Mouse (Mus musculus) lung, postnatal 25 days (tissue): Measurements from ENCODE around the gene Rnf31.
A peak's percentile ranks its signal among the peaks of the same experiment; 100 is the strongest.

Experiments
- DNase-seq: peaks from one replicate; pipeline ENCODE4 v3.0.0; 2022; ENCODE audit warnings: low spot score

The Rnf31 gene

DNA sequence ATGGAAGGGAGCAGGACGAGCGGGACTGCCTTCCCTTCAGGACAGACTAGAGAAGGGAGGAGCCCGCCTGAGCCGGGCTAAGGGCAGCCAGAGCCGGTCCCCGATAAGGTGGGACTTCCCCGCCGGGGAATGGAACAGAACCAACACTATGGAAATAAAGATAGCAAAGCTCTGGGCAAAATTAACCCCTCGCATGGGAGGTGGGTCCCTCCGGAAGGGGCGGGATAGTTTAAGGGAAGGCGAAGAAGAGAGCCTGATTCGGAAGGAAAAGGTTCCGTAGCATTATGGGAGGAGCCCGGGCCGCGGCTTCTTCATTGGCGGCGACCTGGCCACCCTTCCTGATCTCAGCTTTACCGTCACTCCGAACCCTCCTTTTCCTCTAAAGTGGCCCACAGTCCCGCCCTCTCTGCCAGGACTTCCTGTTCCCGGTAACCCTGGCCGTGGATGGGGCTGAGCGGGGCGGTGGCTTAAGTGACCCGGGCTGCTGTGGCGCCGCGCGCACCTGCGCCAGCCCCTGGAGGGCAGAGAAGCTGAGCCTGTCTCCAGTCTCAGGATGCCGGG lies at the start of gene Rnf31:
TSS of gene Rnf31 (plus strand) at position 378 of the 561 bp plus-strand sequence.
- DNase-seq = peak; percentile 99

DNA sequence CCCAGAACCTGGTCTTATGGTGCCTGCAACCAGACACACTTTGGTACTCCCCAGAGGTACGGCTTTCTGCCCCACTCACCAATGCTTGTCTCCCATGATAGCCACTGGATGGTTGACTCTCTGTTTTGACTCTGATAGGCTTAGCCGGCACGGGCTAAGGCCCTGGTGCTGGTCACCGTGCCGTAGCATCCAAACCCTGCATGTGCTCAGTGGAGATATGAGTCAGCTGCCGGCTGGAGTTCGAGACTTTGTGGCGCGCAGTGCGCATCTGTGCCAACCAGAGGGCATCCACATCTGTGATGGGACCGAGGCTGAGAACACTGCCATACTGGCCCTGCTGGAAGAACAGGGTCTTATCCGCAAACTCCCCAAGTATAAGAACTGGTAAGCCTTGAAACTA lies 49.2 kb upstream of the Rnf31 start:
- no peak for DNase-seq

DNA sequence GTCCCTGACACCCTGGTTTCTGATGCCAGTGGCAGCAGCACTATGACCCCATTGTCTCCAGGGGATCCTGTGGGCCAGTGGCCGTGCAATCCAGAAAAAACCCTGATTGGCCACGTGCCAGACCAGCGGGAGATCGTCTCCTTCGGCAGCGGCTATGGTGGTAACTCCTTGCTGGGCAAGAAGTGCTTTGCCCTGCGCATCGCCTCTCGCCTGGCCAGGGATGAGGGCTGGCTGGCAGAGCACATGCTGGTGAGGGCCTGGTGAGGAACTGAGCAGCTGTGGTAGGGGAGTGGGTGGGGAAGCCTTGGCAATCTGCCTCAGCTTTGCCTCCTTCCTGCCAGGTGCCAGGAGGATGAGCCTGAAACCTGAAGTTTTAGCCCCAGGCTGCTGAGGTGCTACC lies 47.2 kb upstream of the Rnf31 start:
- DNase-seq = no peak

DNA sequence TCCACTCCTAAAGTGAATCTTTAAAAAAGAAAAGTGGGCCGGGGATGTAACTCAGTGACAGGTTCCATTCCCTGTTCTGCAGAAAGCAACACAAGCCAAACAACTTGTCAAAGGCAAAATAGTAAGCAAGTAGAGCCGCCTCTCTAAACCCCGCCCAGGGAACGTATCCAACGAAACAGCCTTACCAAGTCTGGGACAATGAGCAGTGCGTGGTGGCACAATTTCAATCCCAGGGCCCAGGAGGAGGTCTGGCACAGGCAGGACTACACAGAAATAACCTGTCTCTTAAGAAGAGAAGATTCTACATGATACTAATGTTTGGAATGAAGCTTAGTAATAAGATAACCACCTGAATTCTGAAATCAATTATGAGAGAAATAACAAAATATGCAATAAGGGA lies 41.3 kb upstream of the Rnf31 start:
- no peak for DNase-seq

DNA sequence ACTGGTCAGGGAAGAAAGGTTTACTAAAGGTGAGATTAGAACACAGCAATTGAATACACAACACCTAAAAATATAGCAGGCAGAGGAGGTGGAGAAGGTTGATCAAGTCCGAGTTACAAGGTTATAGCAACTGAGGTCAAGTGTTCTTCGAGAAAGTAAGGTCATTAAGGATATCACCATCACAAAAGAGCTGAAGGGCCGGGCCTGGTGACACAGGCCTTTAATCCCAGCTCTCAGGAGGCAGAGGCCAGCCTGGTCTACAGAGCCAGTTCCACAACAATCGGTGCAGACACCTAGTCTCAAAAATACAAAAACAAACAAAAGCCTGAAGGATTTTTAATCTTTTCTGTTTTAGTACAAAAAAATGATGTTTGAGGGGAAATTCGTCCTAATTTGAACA lies 40.2 kb upstream of the Rnf31 start:
- DNase-seq = no peak

DNA sequence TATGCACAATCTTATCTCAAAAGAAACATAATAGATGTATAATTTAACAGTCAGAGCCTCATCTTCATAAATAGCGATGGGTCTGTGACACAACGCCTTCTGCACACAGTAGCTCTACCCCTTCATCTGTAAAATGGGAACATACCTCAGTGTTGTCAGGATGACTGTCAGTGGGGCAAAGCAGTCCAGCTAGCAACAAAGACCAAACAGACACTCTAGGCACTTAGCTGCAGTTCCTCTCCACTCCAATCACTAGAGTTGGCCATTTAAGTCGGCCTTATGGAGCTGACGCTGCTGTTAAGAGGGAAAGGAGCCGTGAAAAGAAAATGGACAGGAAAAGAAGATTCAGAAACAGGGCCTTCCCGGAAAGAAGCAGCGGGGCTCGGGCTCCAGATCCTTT lies 39.7 kb upstream of the Rnf31 start:
- DNase-seq = no peak

DNA sequence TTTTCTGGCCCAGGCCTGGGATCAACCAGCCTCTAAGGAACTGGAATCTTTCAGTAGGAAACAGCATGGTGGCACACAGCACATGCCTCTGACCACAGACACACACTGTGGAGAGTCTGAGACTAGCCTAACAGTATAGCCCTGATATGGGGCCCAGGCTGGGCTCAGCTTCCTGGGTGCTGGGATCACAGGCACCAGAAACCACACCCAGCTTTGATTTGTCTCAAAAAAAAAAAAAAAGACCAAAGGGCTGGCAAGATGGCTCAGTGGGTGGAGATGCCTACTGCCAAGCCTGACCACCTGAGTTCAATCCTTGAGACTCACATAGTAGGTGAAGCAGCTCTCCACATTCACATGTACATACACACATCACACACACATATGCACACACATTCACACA lies 36.9 kb upstream of the Rnf31 start:
- no peak for DNase-seq

DNA sequence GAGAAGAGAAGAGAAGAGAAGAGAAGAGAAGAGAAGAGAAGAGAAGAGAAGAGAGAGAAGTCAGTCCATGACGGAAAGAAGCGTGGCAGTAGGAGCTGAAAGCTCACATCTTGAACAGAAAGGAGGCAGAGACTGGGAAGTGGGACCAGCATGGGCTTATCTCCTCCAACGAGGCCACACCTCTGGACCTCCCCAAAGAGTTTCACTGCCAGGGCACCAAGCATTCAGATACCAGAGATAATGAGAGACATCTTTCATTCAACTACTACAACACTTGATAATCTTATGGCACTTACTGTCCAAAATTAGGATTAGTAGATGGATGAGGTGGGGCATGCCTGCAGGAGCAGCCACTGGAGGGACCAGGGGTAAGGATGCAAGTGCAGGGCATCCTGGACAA lies 35.7 kb upstream of the Rnf31 start:
- no peak for DNase-seq

DNA sequence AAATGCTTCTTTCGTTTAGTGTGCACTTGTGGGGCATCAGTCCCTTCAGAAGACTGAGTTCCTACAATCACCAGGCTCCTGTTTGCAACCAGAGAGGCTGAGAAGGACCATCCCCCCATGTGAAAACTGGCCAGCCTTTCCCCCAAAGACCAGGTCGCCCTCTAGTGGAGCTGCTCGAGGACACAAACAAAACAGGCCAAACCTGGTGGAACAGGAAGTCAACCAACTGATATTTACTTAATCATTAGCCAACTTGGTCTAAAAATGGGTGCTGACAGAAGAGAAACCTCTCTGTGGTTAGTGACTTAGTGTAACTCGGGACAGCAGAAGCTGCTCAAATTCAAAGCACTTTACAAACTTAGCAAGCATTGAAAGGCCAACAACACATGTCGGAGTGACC lies 34.5 kb upstream of the Rnf31 start:
- peak; percentile 93 for DNase-seq

DNA sequence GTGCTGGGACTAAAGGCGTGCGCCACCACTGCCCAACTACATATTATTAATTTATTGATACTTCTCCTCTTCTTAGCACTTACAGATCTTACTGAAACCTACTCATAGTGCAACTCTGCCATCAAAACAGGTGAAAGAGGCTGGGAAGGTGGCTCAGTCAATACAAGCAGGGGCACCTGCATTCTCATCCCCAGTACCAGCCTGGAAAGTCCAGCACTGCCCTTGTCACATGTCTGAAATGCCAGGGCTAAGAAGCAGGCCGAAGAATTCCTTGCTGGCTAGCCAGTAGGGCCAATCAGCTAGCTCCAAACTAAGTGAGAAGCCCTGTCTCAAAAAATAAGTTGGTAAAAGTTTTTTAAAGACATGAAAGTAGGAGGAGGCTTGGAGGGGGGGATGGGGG lies 33.9 kb upstream of the Rnf31 start:
- no peak for DNase-seq

DNA sequence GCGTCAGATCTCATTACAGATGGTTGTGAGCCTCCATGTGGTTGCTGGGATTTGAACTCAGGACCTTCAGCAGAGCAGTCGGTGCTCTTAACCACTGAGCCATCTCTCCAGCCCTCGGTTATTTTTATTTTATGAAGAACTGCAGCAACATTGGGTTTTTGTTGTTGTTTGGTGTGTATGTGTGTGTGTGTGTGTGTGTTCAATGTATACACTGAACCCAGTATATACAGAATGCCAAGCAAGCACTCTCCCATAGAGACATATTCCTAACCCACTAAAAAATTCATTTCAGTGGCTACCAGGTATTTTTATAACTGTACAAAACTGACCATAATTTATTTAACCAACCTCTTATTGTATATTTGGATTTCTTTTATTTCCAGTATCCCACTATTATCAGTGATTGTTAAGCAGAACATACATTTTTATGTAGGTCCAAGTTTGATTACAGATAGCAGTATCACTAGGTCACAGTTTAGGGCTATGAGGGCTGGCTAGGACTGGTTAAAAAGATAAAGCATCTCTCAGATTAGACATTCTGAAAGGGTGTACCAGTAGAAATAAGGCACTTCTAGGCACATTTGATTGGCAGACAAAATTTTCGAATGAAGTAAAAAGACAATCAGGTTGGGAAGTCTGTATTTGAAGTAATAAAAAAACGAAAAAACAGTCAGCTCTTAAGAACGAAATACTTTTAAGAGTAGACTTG lies 32.6 kb upstream of the Rnf31 start:
- no peak for DNase-seq

DNA sequence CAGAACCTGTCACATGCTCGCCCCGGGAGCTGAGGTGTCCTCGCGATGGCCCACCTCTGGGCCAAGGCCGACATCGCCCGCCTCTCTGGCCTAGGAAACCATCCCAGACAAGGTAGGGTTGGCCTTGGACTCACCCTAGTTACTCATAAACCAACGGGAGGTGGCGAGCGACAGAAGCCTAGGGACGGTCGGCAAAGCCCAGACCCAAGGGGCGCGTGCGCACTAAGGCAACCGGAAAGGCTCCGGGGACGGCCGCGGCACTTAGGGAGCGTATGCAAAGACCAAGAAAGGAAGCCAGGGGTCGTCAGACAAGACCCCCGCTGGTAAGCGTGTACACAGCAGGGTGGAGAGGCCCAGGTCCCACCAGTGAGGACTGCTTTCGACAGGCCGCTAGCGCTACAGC lies 31.7 kb upstream of the Rnf31 start, which contains the start of gene Dcaf11:
TSS of gene Dcaf11 (plus strand) at position 208 of the 403 bp plus-strand sequence.
- peak; percentile 94 for DNase-seq

DNA sequence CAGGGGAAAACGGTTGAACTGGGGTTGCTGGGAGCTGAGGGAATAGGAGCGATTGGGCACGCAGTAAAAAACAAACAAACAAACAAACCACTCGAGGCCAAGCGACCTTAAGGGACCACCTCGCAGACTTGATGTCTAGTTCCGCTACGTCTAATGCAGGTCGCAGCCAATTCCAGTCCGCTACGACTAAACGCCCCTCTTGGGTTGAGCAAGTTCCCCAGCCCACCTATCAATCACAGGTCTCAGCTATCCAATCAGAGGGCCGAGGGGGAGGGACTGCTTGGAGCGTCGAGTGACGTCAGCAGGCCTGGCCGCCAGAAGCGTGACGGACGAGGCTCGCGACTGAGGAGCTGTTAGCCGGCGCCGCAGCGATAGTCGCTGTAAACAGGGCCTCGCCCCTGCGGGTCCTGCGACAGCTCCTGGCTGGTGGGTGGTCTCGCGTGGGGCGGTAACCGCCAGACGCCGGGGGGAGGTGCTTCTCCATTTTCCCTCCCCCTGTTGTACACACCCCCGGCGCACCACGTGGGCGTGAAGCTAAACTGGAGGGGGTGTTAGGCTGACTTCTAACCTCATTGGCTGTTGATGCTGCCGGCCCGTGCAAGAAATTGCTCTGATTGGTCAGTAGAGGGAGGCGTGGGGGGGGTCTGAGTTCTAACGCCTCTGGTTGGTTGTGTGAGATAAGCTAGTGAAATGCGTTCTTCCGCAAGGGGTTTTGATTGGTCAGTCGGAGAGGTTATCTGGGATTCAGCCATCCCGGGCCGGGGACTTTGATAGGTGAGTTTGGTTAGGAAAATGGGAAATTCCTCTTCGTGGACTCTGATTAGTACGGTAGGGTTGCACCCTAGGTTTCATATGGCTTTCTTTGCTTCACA lies 31.1 kb upstream of the Rnf31 start, which contains the start of gene A730061H03Rik:
TSS of gene A730061H03Rik (minus strand) at position 205 of the 872 bp plus-strand sequence.
- DNase-seq = peak; percentile 99

DNA sequence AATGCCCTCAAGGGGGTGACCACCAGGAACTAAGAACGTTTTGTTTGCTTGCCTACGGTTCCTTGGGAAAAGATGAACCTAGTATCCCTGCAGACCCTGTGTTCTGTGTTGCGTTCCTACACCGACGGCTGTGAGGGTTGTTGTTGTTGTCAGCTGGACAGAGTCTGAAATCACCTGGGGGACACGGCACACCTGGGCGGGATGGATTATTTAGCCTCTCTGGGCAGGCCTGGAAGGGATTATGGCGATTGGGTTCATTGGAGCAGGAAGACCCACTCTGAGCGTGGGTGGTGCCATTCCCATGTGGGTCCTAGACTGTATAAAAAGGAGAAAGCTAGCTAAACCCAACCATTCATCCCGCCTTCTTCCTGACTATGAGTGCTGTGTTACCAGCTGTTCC lies 29.6 kb upstream of the Rnf31 start:
- DNase-seq = no peak

DNA sequence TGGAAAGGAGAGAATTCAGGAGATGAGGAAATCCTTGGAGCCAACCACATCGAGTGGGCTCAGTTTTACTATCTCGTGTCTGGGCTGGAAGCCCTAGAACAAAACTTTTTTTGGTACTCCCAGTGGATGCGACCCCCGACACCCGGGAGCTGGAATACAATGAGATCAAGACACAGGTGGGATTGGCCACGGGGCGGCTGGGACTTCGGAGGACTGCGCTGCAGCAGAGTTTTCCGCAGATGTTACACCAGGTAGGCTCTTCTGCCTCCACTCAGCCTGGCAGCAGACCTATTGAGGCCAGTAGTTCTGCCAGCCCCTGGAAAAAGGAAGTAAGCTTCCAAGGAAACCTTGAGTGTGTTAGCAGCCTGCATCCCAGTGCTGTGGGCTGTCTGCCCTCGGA lies 28.3 kb upstream of the Rnf31 start:
- DNase-seq = no peak

DNA sequence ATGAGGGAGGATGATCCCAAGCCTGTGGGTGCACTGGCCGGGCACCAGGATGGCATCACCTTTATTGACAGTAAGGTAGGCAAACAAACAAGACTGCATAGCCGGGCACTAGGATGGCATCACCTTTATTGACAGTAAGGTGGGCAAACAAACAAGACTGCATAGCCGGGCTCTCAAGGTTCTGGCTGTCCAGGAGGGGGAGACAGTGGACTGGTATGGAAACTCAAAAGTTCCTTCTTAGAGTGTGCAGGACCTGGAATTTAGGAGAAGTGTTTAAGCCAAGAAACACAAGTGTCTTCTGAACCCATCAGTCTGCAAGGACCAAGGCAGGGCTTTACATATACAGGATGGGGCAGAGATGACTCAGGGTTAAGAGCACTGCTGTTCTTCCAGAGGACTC lies 25.8 kb upstream of the Rnf31 start:
- DNase-seq = no peak

DNA sequence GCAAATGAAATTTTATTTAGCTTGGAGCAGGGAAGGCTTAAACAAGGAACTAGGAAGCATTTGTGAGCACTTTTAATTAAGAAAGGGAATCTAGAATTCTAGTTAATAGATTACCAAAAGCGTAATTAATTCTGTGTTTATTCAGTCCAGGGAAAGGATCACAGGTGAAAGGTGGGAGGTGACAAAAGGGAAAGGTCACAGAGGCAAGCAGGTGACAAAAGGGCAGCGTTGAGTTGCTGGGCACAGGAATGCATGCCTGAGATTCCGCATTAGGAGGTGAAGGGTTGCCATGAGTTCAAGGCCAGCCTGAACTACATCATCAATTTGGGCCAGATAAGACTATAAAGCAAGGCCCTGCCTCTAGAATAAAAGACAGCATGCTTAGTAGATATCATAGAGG lies 24.0 kb upstream of the Rnf31 start:
- DNase-seq = no peak

DNA sequence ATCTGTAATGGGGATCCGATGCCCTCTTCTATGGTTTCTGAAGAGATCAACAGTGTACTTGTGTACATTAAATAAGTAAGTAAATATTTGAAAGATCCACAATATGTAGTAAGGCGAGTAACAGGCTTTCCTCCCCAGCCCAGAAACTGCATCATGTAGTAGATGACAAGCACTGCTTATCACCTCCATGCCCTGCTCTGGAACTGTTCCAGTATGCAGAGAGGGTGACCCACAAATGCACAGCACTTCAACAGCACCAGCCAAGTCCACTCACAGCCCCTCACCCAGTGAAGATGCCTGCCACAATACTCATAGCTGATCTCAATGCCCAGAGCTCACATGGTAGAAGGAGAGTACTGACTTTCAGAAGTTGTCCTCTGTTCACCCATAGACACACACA lies 20.9 kb upstream of the Rnf31 start:
- no peak for DNase-seq

DNA sequence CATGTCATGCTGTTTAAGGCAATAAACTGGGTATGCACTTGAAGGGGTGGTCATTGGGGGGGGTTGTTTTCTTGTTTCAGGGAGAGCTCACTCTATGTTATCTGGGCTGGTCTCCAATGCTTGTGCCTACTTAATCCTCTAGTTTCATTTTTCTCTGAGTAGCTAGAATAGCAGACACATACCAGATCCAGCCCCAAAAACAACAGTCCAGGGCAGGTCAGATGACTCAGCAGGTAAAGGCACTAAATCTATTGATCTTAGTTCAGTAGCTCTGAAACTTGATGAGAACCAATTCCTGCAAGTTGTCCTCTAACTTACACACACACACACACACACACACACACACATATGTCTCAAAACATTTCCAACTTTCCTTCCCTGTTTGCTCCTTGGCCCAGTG lies 19.7 kb upstream of the Rnf31 start:
- no peak for DNase-seq

DNA sequence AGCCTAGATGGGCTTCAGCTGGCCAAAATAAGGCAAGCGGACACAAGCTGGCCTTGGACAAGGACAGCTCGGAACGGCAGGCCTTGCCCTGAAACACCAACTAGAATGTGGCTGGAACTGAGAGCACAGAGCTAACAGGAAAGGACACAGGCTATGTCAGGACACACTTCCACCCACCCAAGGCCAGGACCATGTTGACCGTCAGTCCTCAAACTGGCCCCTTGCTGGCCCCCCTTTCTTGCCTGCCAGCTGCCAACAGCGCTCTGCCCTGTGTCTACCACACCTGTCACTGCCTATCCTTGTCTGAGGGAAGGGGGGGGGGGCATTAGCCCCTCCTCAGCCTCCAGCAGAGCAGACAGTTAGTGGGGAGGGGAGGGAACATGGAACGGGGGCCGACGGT lies 16.2 kb upstream of the Rnf31 start, which contains the start of gene Fitm1:
TSS of gene Fitm1 (plus strand) at position 316 of the 400 bp plus-strand sequence.
- DNase-seq = no peak

DNA sequence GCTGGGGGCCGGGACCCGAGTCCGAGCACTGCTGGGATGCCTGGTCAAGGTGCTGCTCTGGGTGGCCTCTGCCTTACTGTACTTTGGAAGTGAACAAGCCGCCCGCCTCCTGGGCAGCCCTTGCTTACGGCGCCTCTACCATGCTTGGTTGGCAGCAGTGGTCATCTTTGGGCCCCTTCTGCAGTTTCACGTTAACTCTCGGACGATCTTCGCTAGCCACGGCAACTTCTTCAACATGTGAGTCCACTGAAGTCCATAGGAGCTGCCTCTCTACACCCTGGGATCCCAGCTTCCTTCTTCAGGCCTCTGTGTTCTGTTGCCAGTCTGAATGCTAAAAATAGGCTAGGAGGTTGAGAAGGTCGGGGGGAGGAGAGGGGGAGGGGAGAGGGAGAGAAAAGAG lies 15.8 kb upstream of the Rnf31 start:
- no peak for DNase-seq

DNA sequence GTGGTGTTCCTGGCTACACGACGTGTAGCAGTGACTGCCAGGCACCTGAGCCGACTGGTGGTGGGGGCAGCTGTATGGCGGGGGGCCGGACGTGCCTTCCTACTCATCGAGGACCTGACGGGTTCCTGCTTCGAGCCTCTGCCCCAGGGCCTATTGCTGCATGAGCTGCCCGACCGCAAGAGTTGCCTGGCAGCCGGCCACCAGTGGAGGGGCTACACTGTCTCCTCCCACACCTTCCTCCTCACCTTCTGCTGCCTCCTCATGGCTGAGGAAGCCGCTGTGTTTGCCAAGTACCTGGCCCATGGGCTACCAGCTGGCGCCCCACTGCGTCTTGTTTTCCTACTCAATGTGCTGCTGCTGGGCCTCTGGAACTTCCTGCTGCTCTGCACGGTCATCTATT lies 15.1 kb upstream of the Rnf31 start:
- DNase-seq = peak; percentile 55
